Mouse (Mus musculus): ENCODE data around the gene 2410141K09Rik. TPM values are rescaled to one million over a fixed set of nuclear protein-coding genes. Genes with fewer than 3 reads are reported as not detected.
"Not testable (repeated sequence)": the region's sequence is repeated elsewhere in the genome, so short reads cannot be mapped to it uniquely, and the experiment has no call there.

Gene 2410141K09Rik
- not detected in 2 replicates for polyA plus RNA-seq (2015; fragmentation: Nextera tagmentation; extraction: Ambion mirVana)

DNA sequence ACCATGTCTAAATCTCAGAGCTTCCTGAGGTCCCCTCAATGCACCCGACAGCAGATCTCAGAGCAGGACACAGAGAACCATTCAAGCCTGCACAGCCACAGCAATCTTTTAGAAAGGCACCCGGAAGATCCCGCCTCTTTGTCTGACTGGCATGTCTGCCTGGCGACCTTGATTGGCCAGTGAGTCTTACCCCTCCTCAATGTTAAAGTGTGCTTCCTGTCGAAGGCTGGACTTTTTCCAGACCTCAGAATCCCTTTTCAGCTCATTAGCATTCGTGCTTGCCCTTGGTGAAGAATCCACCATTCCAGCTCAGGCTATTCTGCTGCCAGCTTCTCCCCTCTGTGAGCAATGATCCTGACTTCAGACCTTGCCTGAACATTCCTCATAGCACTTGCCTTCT lies at the start of gene 2410141K09Rik:
Gene 2410141K09Rik (minus strand): TSS at position 101 of the 400 bp plus-strand sequence.
- H3K4me3 ChIP-seq (replicated peaks); H3K9me3 ChIP-seq (replicated peaks); H3K4me2 ChIP-seq; H3K27me3 ChIP-seq; H3K27ac ChIP-seq (replicated peaks); H3K4me1 ChIP-seq (replicated peaks); ATAC-seq (ENCODE audit: insufficient read depth); H3K36me3 ChIP-seq (replicated peaks); H3K9ac ChIP-seq: not testable (repeated sequence)
- WGBS (ENCODE audit: insufficient replicate concordance) = no CpG with 5 or more reads among the region's 6 CpGs

DNA sequence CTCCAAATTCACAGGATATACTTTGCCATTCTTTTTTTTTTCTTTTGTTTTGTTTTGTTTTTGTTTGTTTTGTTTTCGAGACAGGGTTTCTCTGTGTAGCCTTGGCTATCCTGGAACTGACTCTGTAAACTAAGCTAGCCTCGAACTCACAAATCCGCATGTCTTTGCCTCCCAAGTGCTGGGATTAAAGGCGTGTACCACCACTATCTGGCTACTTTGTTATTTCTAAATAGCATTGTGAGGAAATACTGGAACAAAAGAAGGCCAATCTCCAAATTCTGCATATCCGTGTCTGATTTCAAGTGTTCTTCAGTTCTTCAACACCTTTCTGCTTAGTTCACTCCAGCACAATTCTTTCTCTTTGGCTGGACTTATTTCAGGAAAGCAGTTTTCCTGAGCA lies 14.1 kb downstream of the 2410141K09Rik start:
- not testable (repeated sequence) for ATAC-seq (ENCODE audit: insufficient read depth); H3K36me3 ChIP-seq (replicated peaks); H3K4me3 ChIP-seq (replicated peaks); H3K27me3 ChIP-seq; H3K4me2 ChIP-seq; H3K9me3 ChIP-seq (replicated peaks); H3K9ac ChIP-seq; H3K4me1 ChIP-seq (replicated peaks); H3K27ac ChIP-seq (replicated peaks)
- WGBS (ENCODE audit: insufficient replicate concordance) = no CpG with 5 or more reads among the region's 5 CpGs

DNA sequence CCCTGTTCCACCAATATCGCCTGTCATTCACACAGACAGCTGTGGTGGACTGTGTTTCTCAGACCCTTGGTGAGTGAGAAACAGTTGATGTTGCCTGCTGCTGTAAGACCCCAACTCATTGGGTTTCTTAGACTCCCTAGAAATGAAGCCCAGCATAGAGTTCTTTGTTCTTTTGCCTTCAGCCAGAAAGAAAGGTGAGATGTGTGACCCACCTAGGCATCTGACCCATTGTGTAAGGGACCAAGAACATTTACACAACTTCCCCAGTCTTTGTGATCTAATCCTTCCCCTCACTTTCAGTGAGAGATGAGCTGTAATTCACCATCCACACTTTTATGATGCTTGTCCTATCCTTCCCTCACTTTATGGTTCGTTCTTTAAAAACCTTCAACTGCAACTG lies 26.0 kb downstream of the 2410141K09Rik start:
- not testable (repeated sequence) for H3K9ac ChIP-seq; H3K9me3 ChIP-seq (replicated peaks)
- no CpG with 5 or more reads among the region's 2 CpGs for WGBS (ENCODE audit: insufficient replicate concordance)

More for the DNA sequence above, 26.0 kb downstream of the 2410141K09Rik start:
- H3K4me3 ChIP-seq (replicated peaks); H3K4me2 ChIP-seq; H3K27ac ChIP-seq (replicated peaks); H3K27me3 ChIP-seq; H3K36me3 ChIP-seq (replicated peaks); H3K4me1 ChIP-seq (replicated peaks); ATAC-seq (ENCODE audit: insufficient read depth): not testable (repeated sequence)

Other genes starting within 250 kb of the 2410141K09Rik start
- not detected in 2 replicates for gene Gm10772, start 213.5 kb downstream of the 2410141K09Rik start, polyA plus RNA-seq (2015; fragmentation: Nextera tagmentation; extraction: Ambion mirVana)